Mouse (Mus musculus) right cerebral cortex, postnatal 36 days (tissue): Measurements from ENCODE around the gene Olfr429.
"Not testable (repeated sequence)": the region's sequence is repeated elsewhere in the genome, so short reads cannot be mapped to it uniquely, and the experiment has no call there.

Source experiments
- DNase-seq, 2 experiments: peaks; one replicate each; pipeline ENCODE4 v3.0.0; 2022; ENCODE audit warnings: low spot score in 2 of 2, mixed read lengths in 1 of 2

Gene Olfr429

GRCm38 (mm10) chr1:174084031-174084430, at the start of gene Olfr429:
Gene Olfr429, plus strand, starts transcription at chr1:174084331.
- no peak for DNase-seq

- DNase-seq = no peak
These were observed 48.3 kb upstream of the Olfr429 start for GRCm38 (mm10) chr1:174035841-174036240.

- DNase-seq = no peak
These were observed 45.7 kb upstream of the Olfr429 start for GRCm38 (mm10) chr1:174038480-174038879.

GRCm38 (mm10) chr1:174040523-174041177, 43.5 kb upstream of the Olfr429 start, which contains the start of gene Olfr433:
Gene Olfr433, plus strand, starts transcription at chr1:174040705.
- DNase-seq = no peak

- not testable (repeated sequence) for DNase-seq
These were observed 41.8 kb upstream of the Olfr429 start for GRCm38 (mm10) chr1:174042091-174042884.

GRCm38 (mm10) chr1:174044431-174044830, 39.7 kb upstream of the Olfr429 start:
- DNase-seq = no peak

- DNase-seq = not testable (repeated sequence)
These were observed 35.9 kb upstream of the Olfr429 start for GRCm38 (mm10) chr1:174048227-174048626.

- DNase-seq = no peak
These were observed 35.2 kb upstream of the Olfr429 start, which contains the start of gene Olfr432 for GRCm38 (mm10) chr1:174048893-174049292. Gene Olfr432, plus strand, starts transcription at chr1:174049205.

GRCm38 (mm10) chr1:174049357-174049756, 34.8 kb upstream of the Olfr429 start:
- DNase-seq = not testable (repeated sequence)

GRCm38 (mm10) chr1:174050532-174050931, 33.6 kb upstream of the Olfr429 start:
- no peak for DNase-seq

GRCm38 (mm10) chr1:174051515-174051914, 32.6 kb upstream of the Olfr429 start:
- no peak for DNase-seq

- DNase-seq = no peak
These were observed 32.1 kb upstream of the Olfr429 start for GRCm38 (mm10) chr1:174051931-174052536.

- no peak for DNase-seq
These were observed 31.1 kb upstream of the Olfr429 start for GRCm38 (mm10) chr1:174052981-174053380.

GRCm38 (mm10) chr1:174055248-174055647, 28.9 kb upstream of the Olfr429 start:
- DNase-seq = no peak

- DNase-seq = no peak
These were observed 17.8 kb upstream of the Olfr429 start, which contains the start of gene Olfr430 for GRCm38 (mm10) chr1:174066305-174066704. Gene Olfr430, plus strand, starts transcription at chr1:174066605.

- DNase-seq = no peak
These were observed 12.5 kb downstream of the Olfr429 start, which contains the start of gene Olfr427 for GRCm38 (mm10) chr1:174096591-174096990. Gene Olfr427, plus strand, starts transcription at chr1:174096891.

- DNase-seq = no peak
These were observed 19.6 kb downstream of the Olfr429 start for GRCm38 (mm10) chr1:174103735-174104134.

- no peak for DNase-seq
These were observed 36.9 kb downstream of the Olfr429 start, which contains the start of gene Olfr231 for GRCm38 (mm10) chr1:174121062-174121461. Gene Olfr231, minus strand, starts transcription at chr1:174121162.

GRCm38 (mm10) chr1:174131217-174131616, 47.1 kb downstream of the Olfr429 start, which contains the start of gene Olfr424:
Gene Olfr424, plus strand, starts transcription at chr1:174131517.
- no peak for DNase-seq

- DNase-seq = no peak
These were observed 47.9 kb downstream of the Olfr429 start for GRCm38 (mm10) chr1:174131999-174132398.
